Mouse (Mus musculus) spleen, adult 2 months (tissue): Measurements from ENCODE around the gene 1300017J02Rik.

ENCODE experiments used
- CTCF ChIP-seq: fragments of 200-500 bp; IDR thresholded peaks from 2 replicates; pipeline ENCODE4 v1.5.1; 2011; ENCODE audit warnings: mild to moderate bottlenecking, inconsistent platforms; ENCODE audit not compliant: insufficient read depth, insufficient read length, insufficient replicate concordance; ENCODE audit errors: extremely low read depth
- POLR2A ChIP-seq: fragments of 200-500 bp; IDR thresholded peaks from 2 replicates; pipeline ENCODE4 v1.6.1; 2011; ENCODE audit warnings: low read depth, low read length, inconsistent platforms

DNA sequence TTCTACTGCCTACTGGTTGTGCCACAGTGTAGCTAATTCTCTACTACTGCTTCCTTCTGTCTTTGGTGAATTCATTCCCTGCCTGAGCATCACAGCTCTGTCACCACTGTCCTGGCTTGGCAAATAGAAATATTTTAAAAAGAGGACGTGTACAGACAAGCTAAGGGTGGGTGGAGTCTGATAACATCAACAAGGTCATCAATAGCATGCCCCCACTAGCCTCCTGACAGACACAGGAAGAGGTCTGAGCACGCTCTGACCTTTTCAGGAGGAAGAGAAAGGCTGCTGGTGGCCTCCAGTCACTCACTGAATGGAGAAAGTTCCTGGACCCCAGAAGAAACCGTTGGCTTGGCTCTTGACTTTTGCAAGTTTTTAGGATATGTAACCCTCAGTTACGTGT lies 18.5 kb downstream of the 1300017J02Rik start:
- TF ChIP-seq CTCF = no peak
- TF ChIP-seq POLR2A = no peak
